Mouse (Mus musculus) heart, postnatal 14 days (tissue): ENCODE measurements at regions not wholly inside any gene's neighbourhood (a gene's known extent, or its start where the extent isn't known, plus 50 kb on each side); places are given as distances from the start of the nearest gene placed in this dataset.

ENCODE experiments used
- DNase-seq, 2 experiments: peaks; one replicate each; pipeline ENCODE4 v3.0.0; 2021 to 2022
- intact Hi-C: fragments of 180-260 bp; cut with DNase I; formaldehyde crosslinking; loops from one replicate; pipeline ENCODE4 v1.15.1; 2025

- intact Hi-C loops = no loop called here
- DNase-seq = no peak
These were observed 74.8 kb upstream of the Ptprt start for GRCm38 (mm10) chr2:162735761-162736160.

DNA sequence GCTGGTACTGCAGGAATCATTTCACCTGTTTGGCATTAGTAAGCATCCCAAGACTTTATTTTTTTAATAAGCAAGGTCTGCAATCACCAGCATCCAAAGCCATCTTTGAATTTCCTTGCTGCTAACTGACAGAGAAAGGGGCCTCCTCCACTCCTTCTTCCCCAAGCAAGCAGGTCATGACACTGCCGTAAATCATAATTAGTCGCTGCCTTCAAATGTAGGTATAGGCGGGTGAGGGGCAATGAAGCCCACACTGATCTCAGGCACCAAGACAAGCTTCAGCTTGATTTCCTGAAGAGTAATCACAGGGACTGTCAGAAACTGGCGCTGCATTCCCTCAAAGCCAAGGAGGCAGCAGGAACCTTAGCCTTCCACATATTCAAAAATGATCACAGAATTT is 73.3 kb upstream of the Ptprt start:
- intact Hi-C loops = no loop called here
- DNase-seq = no peak

DNA sequence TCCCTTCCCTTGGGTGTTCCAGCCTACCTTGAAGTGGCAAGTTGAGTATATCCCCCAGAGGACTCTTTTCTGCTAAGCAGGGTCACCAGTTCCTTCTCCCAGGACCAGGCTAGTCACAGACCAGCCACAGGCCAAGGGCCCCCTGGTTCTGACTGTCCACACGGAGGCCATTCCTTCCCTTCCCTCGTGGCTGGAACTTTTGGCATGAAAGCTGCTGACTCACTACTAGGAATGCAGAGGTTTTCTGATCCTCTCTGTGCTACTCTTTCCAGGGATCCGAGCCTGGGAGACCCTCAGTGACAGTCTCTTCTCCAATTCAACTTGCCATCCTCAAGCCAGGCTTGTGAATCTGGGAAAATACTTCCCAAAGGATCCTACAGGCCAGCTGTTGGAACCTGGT is 59.1 kb upstream of the Ptprt start:
- intact Hi-C loops = no loop called here
- DNase-seq = no peak

DNA sequence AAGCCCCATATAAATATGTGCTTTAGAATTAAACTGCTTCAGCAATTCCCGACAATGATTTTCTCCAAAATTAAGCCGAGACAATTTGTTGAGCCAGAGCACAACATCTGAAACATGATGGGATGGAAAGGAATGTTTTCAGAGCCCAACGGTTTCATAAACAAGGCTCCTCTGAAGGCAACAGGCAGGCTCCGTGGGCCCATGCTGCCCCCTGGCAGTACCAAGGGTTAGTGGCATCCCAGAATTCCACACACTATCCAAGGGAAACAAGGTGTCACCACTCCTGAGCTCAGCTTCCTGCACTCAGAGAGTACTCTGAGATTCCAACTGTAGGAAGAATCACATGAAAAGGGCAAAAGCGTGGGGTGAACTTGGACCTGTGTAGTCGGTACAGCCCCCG is 57.5 kb upstream of the Ptprt start:
- intact Hi-C loops = no loop called here
- DNase-seq = no peak

- no peak for DNase-seq
- intact Hi-C loops = no loop called here
These were observed 54.0 kb upstream of the Ptprt start for GRCm38 (mm10) chr2:162714976-162715375.

- intact Hi-C loops = no loop called here
- no peak for DNase-seq
These were observed 52.0 kb upstream of the Ptprt start for GRCm38 (mm10) chr2:162712972-162713371.

- DNase-seq = no peak
- intact Hi-C loops = no loop called here
These were observed 51.4 kb upstream of the Ptprt start for GRCm38 (mm10) chr2:162712394-162712793.
